Mouse (Mus musculus) adrenal gland, postnatal 25 days (tissue): Measurements from ENCODE around the gene C1ql2. TPM values are rescaled to one million over a fixed set of nuclear protein-coding genes. Genes with fewer than 3 reads are reported as not detected.

Experiments used
- DNase-seq: peaks from one replicate; pipeline ENCODE4 v3.0.0; 2021; ENCODE audit warnings: mixed read lengths
- long read RNA-seq: library from polyadenylated mRNA; stranded (forward); transcript quantifications from one replicate; pipeline ENCODE4 v2.0.0, GENCODE M21; 2021
- total RNA-seq: library from RNA; stranded (reverse); gene quantifications from 2 replicates; pipeline ENCODE4 v1.2.3, GENCODE M21; 2021

The C1ql2 gene
- not detected in 2 replicates for total RNA-seq
- long read RNA-seq = 0 reads

DNA sequence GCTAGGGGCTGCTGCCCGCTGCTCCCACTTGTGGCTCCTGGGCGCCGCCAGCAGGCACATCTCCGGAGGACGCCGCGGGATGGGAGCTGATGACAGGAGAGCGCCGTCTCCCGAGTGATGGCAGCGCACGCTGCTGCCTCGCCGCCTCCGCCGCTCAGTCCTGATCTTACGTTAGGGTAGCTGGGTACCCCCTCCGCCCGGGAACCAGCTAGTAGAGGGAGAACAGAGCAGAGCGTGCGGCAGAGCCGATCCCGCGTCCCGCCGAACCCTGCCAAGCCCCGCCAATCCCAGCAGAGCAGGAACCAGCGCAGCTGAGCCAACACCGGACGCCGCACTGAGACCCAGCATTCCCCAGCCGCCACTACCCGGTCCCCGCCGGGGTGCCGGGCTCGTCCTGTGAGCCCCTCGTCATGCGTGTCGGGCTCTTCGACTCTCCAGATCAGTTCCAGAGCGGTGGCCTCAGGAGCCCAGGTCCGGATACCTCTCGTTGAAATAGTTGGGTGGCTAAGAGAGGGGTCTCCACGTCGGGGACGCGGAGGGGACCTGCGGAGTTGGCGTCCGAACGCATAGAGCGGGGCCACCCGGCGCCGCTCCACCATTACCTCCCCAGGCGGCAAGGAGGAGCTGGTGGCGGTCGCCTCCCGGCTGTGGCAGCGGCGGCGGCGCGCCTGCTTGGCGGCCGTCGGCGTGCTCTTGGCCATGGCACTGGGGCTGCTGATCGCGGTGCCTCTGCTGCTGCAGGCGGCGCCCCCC lies at the start of gene C1ql2:
Gene C1ql2, plus strand, starts transcription at position 164 of the 753 bp plus-strand sequence.
- DNase-seq = peak; percentile 33

- no peak for DNase-seq
These were observed 48.7 kb upstream of the C1ql2 start for GRCm38 (mm10) chr1:120291709-120292108.

DNA sequence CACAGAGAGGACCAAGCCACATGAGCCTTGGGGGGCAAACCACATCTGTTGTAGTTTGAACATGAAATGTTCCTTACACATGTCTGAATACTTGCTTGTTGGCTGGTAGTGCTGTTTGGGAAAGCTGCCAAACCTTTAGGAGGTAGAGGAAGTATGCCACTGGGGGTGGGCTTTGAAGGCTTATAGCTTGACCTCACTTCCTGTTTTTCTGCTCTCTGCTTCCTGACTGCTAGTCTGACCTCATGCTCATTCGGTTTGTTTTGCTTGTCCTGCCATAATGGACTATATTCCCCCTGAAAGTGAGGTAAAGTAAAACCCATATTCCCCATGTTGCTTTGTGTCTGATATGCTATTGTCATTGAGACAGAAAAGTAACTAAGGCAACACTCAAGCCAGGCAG lies 46.6 kb upstream of the C1ql2 start:
- no peak for DNase-seq

DNA sequence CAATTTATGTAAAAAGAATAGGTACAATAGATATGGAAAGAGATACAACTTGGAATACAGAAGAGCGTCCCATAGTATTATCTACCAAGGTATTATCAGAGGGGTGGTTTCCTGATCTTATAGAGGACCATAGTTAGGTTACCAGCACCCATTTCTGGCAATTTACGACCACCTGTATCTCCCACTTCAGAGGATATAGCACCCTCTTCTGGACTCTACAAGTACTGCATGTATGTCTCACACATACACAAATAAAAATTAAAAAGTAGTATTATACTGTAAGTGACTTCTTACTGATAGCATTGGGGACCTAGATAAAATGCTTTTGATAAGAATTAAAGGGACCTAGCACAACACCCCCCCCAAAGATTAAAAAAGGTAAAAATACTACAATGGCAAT lies 43.4 kb upstream of the C1ql2 start:
- no peak for DNase-seq

GRCm38 (mm10) chr1:120305801-120306200 lies 34.6 kb upstream of the C1ql2 start:
- no peak for DNase-seq

DNA sequence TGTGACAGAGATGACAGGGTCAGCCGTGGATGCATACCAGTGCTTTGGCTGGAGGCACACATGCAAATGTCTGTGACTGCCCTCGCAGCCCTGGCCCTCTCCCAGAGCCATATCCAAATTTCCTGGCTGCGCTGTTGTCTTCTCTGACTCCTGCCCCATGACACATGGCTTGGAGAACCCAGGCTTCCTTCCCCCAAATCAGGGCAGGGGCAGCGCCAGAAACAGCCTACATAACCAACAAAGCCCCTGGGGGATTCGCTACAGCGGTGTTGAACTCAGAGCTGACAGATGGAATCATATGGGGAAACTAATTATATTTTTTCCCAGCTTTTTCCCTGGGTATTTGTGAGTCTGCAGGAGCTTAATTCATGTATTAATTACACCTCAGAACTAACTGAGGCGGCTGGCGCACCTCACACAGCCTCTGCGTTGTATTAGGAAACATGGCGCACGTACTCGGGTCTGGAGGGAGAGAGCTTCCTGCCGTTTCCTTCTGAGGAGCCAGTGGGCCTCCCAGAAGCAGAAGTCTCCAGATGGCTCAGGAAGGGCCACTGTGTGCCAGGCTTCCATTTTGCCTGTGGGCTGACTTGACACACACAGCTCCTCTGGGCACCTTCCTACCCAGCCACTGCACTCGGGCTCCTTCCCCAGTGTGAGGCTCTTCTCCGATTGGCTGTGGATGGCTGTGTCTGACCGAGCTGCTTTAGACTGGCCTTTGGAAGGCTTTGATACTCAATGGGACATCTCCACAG lies 18.9 kb upstream of the C1ql2 start:
- no peak for DNase-seq

DNA sequence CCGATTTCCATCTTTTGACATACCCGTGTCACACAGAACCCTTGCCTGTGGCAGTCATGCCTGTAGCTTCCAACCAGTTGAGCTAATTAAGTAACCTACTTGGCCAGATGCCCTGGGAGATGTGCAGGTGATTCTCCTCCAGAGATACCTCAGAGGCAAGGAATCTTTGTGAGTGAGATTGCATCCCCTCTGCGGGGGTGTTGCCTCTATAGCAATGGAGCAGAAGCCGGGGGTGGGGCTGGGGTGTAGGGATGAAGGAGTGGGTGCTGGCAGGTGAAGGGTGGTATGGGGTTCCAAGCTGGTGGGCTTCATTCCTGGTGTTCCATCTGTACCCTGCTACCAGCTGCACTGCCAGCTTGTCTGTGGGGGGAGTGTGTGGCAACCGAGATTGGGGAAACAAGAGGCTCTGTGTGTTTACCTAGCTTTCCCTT lies 17.2 kb upstream of the C1ql2 start:
- DNase-seq = no peak

GRCm38 (mm10) chr1:120327714-120328113 lies 12.7 kb upstream of the C1ql2 start:
- DNase-seq = peak; percentile 59

- DNase-seq = no peak
These were observed 12.2 kb upstream of the C1ql2 start for GRCm38 (mm10) chr1:120328212-120328611.

- DNase-seq = peak; percentile 70
These were observed 8.5 kb upstream of the C1ql2 start for GRCm38 (mm10) chr1:120331841-120332240.

- DNase-seq = no peak
These were observed 2.4 kb upstream of the C1ql2 start for GRCm38 (mm10) chr1:120337970-120338369.

DNA sequence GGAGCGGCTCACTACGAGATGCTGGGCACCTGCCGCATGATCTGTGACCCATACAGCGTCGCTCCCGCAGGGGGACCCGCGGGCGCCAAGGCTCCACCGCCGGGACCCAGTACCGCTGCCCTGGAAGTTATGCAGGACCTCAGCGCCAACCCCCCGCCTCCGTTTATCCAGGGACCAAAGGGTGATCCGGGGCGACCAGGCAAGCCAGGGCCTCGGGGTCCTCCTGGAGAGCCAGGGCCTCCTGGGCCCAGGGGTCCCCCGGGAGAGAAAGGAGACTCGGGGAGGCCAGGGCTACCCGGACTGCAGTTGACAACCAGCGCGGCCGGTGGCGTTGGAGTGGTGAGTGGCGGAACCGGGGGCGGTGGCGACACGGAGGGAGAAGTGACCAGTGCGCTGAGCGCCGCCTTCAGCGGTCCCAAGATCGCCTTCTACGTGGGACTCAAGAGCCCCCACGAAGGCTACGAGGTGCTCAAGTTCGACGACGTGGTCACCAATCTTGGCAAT lies 842 bp downstream of the C1ql2 start:
- DNase-seq = no peak

DNA sequence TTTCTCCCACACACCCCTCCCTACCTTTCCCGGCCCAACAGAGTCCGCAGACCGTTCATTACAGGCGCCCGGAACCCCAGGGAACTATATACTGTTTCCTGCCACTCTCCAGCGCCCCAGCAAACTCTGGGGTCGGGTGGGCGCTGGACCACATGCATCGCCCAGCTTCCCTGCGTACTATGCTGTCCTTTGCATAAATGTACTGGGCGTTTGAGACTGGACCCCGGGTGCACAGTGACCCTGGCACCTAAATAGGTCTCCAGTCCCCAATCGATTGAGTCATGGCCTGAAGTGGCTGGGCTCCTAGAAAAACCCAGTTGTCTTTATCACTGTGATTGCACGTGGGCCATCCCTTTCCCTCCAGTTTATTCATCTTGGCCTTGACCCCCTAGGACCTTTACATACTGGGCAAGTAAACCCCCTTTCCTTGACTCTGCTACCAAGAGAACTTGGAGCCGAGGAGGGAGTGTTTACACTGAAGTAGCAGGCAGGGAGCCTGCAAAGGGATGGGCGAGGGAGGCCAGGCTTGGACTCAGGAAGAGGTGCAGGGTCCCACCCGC lies 1.5 kb downstream of the C1ql2 start:
- DNase-seq = no peak

DNA sequence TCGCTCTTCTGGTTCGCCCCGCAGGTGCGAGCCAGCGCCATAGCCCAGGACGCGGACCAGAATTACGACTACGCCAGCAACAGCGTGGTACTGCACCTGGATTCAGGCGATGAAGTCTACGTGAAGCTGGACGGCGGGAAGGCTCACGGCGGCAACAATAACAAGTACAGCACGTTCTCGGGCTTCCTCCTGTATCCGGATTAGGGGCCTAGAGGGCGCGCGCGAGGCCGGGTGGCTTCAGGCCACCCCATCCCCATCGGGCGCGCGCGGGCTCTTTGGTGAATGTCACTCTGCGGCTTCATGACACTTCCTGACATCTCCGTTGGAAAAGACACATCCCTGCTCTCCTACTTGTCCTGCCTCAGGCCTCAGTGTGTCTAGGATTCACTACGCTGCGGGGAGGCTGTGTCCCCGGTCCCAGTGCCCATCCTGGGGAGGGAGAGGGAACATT lies 2.0 kb downstream of the C1ql2 start:
- peak; percentile 64 for DNase-seq

DNA sequence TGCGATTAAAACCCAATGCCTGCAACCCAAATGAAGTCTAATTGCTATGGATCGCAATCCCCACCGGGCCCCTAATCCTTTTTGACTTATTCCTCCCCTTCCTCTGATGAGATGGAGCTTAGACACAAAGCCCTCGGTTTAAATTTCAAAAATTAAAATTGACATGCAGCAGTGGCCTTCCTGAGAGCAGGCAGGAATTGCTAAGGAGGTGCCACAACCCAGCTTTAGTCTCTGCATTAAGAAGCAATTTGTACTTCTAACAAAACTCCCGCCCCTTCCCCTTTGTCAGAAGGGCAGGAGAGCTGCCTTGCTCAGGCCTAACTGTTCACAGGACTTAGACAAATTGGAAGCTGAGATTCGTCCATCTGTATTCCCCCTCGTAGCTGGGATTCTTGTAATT lies 4.6 kb downstream of the C1ql2 start:
- no peak for DNase-seq

DNA sequence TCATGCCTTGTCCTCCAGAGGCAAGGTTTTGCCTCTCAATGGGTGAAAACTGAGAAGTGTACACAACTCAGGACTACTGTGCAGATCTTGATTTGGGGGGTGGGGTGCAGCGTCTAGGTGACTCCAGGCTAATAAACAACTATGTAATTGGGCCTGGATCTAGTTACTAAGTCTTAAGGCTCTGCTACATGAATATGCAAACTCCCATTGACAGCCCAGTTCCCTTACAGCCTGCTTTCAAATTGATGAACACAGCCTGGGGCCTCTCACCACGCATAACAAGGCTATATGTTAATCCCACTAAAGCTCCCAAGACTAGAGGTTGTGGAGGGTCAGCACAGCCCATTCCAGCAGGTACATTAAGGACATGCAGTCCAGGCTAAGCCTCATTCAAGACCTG lies 14.0 kb downstream of the C1ql2 start:
- no peak for DNase-seq

- peak; percentile 54 for DNase-seq
These were observed 17.2 kb downstream of the C1ql2 start for GRCm38 (mm10) chr1:120357371-120358274.

DNA sequence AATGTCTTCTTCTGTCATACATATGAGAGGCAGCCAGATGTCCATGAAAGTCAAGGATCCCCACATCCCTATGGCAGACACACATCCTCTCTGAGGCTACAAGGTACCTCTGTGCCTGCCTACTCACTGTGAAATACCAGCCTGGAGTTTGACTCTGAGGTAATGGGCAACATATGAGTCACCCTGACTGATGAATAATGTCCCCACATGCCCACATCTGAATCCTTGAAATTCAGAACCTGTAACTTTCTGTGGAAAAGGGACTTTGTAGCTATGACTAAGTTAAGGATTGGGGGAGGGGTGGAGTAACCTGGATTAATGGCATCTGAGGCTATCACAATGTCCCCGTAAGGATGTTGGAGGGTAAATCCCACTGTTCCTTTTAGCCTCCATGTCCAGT lies 23.3 kb downstream of the C1ql2 start:
- no peak for DNase-seq

DNA sequence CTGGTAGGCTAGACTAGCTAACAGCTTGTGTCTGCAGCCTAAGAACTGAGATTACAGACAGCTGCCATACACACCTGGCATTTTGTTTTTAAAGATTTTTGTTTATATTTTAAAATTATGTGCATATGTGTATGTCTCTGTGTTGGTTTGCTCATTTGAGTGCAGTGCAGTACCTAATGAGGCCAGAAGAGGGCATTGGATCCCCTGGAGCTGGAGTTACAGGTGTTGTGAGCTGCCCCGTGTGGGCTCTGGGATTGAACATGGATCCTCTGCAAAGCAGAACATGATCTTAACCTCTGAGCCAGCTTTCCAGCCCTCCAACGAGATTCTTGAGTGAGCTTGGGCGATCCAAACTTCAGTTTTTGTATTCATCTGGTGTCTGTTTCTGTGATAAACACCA lies 27.8 kb downstream of the C1ql2 start:
- no peak for DNase-seq

- no peak for DNase-seq
These were observed 33.7 kb downstream of the C1ql2 start for GRCm38 (mm10) chr1:120374131-120374530.

- no peak for DNase-seq
These were observed 34.5 kb downstream of the C1ql2 start for GRCm38 (mm10) chr1:120374832-120375231.

DNA sequence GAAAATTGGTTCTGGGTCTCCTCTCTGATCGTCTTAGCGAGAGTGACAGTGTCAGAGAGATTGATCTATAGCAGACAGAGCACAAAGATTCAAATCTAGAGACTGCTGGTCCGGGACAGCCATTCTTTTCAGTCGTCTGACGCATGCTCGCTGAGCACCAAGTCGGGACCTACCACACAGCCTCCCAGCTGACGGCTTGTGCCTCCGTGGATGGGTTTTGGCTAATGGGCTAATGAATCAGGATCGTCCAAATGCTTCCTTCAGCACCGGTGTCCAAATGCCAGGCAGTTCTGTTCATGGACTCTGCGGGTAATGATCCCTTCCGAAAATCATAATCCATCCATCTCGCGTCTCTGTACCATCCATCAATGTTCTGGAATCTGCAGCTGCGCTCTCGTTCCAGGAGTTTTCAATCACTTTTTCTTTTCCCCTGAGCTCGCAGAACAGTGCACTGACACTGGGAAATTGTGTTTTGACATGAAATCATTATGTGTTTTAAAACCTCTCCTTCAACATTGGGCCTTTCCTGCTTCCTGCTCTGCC lies 44.7 kb downstream of the C1ql2 start:
- no peak for DNase-seq
